Mouse (Mus musculus): ENCODE data around the gene Aoc2. TPM values are rescaled to one million over a fixed set of nuclear protein-coding genes. Genes with fewer than 3 reads are reported as not detected.

Gene Aoc2
- polyA plus RNA-seq, 1 experiment: 1.2 TPM

DNA sequence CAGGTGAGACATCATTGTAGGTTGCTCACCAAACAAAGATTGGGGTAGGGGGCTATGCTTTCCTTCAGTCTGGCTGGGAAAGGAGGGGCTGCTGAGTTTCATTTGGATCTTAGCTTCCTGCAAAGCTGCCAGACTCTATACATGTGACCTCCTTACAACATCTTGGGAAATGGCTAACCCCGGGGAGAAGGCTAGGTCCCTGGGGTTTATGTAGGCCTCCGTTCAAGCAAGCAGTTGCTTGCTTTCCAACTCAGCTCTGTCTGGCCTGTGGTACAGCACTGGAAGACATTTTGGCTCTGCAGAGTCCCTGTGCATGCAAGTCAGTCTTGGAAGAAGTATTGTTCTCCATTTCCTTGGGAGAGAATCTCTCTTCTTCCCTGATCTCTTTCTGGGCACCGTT, 7.7 kb downstream of the Aoc2 start:
- Histone ChIP-seq H3K79me2 (ENCODE audit: control insufficient read depth, insufficient read depth) (no peaks in the 10 kb centered on the region), H3K36me3 (ENCODE audit: control insufficient read depth, insufficient read depth) (no peaks in the 10 kb centered on the region), H3K27me3 (ENCODE audit: control insufficient read depth, insufficient read depth, insufficient read length) (no peaks in the 10 kb centered on the region), H3K79me3 (ENCODE audit: low read depth) (no peaks in the 10 kb centered on the region), H3K4me3 (ENCODE audit: insufficient read depth, poor library complexity, severe bottlenecking) (no peak overlapping the region), H3ac (ENCODE audit: control insufficient read depth, insufficient read length, low read depth) (no peak overlapping the region)
- TF ChIP-seq CTCF (IDR thresholded peaks at IDR 0.05; ENCODE audit: control insufficient read depth, insufficient read depth, insufficient read length) (no peak), CEBPB (IDR thresholded peaks at IDR 0.05; ENCODE audit: low read depth) (no peak), MYOD1 (IDR thresholded peaks at IDR 0.05; ENCODE audit: control insufficient read depth, insufficient read length, low read depth) (no peak), FOSL1 (IDR thresholded peaks at IDR 0.05; ENCODE audit: insufficient read depth, low read length, poor library complexity, severe bottlenecking) (no peak), MAX (IDR thresholded peaks at IDR 0.05) (no peak), MYOG (IDR thresholded peaks at IDR 0.05; ENCODE audit: control insufficient read depth, extremely low read depth, insufficient read length) (no peak), USF1 (IDR thresholded peaks at IDR 0.05; ENCODE audit: low read depth) (no peak)

DNA sequence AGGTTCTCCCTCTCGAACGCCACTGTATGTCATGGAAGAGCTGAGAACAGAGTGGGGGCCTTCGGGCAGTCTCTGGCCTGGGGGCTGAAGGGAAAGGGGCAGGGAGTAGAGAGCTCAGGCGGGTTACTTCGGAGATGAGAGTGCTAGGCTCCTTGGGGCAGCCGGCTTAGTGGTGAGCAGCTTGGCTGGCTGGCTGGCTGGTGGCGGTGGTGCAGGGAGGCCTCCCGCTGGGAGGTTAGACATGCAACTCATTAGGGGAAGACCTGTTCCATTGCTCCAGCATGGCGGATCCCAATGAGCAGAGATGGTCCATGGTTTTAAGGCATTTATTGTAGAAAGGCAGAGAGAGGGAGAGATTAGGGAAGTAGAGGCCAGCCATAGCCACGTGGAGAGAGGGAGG, 9.2 kb downstream of the Aoc2 start:
- no peak overlapping the region for H3K4me3 ChIP-seq (ENCODE audit: insufficient read depth, poor library complexity, severe bottlenecking)
- no peaks in the 10 kb centered on the region for H3K27me3 ChIP-seq (ENCODE audit: control insufficient read depth, insufficient read depth, insufficient read length)
- H3K36me3 ChIP-seq (ENCODE audit: control insufficient read depth, insufficient read depth): no peaks in the 10 kb centered on the region
- no peaks in the 10 kb centered on the region for H3K79me2 ChIP-seq (ENCODE audit: control insufficient read depth, insufficient read depth)
- no peak overlapping the region for H3ac ChIP-seq (ENCODE audit: control insufficient read depth, insufficient read length, low read depth)
- H3K79me3 ChIP-seq (ENCODE audit: low read depth): no peaks in the 10 kb centered on the region
- TF ChIP-seq MYOD1 (IDR thresholded peaks at IDR 0.05; ENCODE audit: control insufficient read depth, insufficient read length, low read depth): no peak

DNA sequence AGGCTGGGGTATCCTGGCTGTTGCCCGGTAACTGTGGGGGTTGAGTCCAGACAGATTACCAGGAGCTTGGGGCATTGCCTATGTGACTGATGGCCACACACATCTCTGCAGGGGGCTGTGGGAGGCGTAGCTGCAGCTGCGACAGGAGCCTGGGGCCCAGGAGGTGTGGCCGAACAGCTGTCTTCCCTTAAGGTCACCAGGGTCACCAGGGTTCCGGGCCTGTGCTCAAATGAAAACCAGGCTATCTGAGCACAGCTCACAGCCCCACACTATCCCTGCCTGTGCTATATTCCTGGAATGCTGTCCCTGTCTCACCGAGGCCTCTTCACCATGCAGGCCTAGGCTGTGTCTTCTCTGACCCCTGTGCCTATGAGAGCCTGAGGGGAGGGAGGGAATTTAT, 9.7 kb downstream of the Aoc2 start:
- H3ac ChIP-seq (ENCODE audit: control insufficient read depth, insufficient read length, low read depth): no peak overlapping the region
- no peaks in the 10 kb centered on the region for H3K36me3 ChIP-seq (ENCODE audit: control insufficient read depth, insufficient read depth)
- H3K27me3 ChIP-seq (ENCODE audit: control insufficient read depth, insufficient read depth, insufficient read length): no peaks in the 10 kb centered on the region
- no peaks in the 10 kb centered on the region for H3K79me3 ChIP-seq (ENCODE audit: low read depth)
- TF ChIP-seq USF1 (IDR thresholded peaks at IDR 0.05; ENCODE audit: low read depth) (no peak), MYOD1 (IDR thresholded peaks at IDR 0.05; ENCODE audit: control insufficient read depth, insufficient read length, low read depth) (no peak), CTCF (IDR thresholded peaks at IDR 0.05; ENCODE audit: control insufficient read depth, insufficient read depth, insufficient read length) (no peak), CEBPB (IDR thresholded peaks at IDR 0.05; ENCODE audit: low read depth) (no peak), MYOG (IDR thresholded peaks at IDR 0.05; ENCODE audit: control insufficient read depth, extremely low read depth, insufficient read length) (no peak), FOSL1 (IDR thresholded peaks at IDR 0.05; ENCODE audit: insufficient read depth, low read length, poor library complexity, severe bottlenecking) (no peak), MAX (IDR thresholded peaks at IDR 0.05) (no peak)
- no peaks in the 10 kb centered on the region for H3K79me2 ChIP-seq (ENCODE audit: control insufficient read depth, insufficient read depth)
- no peak overlapping the region for H3K4me3 ChIP-seq (ENCODE audit: insufficient read depth, poor library complexity, severe bottlenecking)

DNA sequence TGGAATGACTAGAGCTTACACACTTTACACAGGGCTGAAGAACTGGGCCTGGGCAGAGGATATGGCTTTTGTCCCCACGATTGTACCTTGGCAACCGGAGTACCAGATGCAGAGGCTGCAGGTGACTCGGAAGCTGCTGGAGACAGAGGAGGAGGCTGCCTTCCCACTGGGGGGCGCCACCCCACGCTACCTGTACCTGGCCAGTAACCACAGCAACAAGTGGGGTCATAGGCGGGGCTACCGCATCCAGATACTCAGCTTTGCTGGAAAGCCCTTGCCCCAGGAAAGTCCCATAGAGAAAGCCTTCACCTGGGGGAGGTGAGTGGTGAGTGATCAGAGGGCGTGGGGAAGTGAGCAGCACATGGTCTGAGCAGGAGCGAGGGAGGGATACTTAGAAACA, 10.8 kb downstream of the Aoc2 start:
- H3K27me3 ChIP-seq (ENCODE audit: control insufficient read depth, insufficient read depth, insufficient read length): no peaks in the 10 kb centered on the region
- TF ChIP-seq CTCF (IDR thresholded peaks at IDR 0.05; ENCODE audit: control insufficient read depth, insufficient read depth, insufficient read length): no peak
- TF ChIP-seq FOSL1 (IDR thresholded peaks at IDR 0.05; ENCODE audit: insufficient read depth, low read length, poor library complexity, severe bottlenecking): no peak
- no peaks in the 10 kb centered on the region for H3K79me2 ChIP-seq (ENCODE audit: control insufficient read depth, insufficient read depth)
- H3K4me3 ChIP-seq (ENCODE audit: insufficient read depth, poor library complexity, severe bottlenecking): no peak overlapping the region
- H3ac ChIP-seq (ENCODE audit: control insufficient read depth, insufficient read length, low read depth): no peak overlapping the region
- H3K36me3 ChIP-seq (ENCODE audit: control insufficient read depth, insufficient read depth): no peaks in the 10 kb centered on the region
- H3K79me3 ChIP-seq (ENCODE audit: low read depth): no peaks in the 10 kb centered on the region

DNA sequence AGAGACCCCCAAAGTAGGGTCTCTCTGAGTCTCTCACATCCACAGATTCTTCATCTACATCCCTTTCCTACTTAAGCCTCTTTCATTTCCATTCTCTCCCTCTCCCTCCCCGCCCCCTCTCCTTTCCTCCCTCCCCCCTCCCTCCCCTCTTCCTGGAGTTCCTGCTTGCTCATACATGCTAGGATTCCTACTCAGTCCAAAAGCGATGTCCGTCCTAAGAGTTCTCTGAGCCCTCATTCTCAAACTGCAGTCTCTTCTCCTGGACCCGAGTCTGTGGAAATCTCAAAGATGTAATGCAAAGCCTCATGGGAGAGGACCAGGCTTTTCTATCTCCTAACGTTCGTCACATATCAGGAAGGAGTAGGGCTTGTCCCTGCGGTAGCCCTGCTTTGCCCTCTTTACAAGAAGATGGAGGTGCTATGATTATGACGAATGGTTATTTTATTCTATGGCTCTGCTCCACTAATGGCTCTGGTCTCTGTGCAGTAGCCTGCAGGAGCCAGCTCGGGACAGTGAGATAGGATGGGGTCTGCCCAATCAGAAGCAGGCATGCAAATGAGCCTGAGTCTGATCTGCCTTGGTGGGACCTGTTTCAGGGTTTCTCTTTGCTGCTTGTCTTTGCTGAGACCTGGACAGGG, 13.4 kb downstream of the Aoc2 start:
- Histone ChIP-seq H3K79me2 (ENCODE audit: control insufficient read depth, insufficient read depth) (no peaks in the 10 kb centered on the region), H3K36me3 (ENCODE audit: control insufficient read depth, insufficient read depth) (no peaks in the 10 kb centered on the region), H3ac (ENCODE audit: control insufficient read depth, insufficient read length, low read depth) (peak overlapping the region; percentile 18), H3K79me3 (ENCODE audit: low read depth) (no peaks in the 10 kb centered on the region), H3K27me3 (ENCODE audit: control insufficient read depth, insufficient read depth, insufficient read length) (peaks cover 4% of the 10 kb centered on the region), H3K4me3 (ENCODE audit: insufficient read depth, poor library complexity, severe bottlenecking) (no peak overlapping the region)
- TF ChIP-seq CEBPB (IDR thresholded peaks at IDR 0.05; ENCODE audit: low read depth): no peak
- no peak for TF ChIP-seq USF1 (IDR thresholded peaks at IDR 0.05; ENCODE audit: low read depth)
- no peak for TF ChIP-seq FOSL1 (IDR thresholded peaks at IDR 0.05; ENCODE audit: insufficient read depth, low read length, poor library complexity, severe bottlenecking)
- TF ChIP-seq MAX (IDR thresholded peaks at IDR 0.05): no peak
- no peak for TF ChIP-seq MYOG (IDR thresholded peaks at IDR 0.05; ENCODE audit: control insufficient read depth, extremely low read depth, insufficient read length)
- no peak for TF ChIP-seq CTCF (IDR thresholded peaks at IDR 0.05; ENCODE audit: control insufficient read depth, insufficient read depth, insufficient read length)
- no peak for TF ChIP-seq MYOD1 (IDR thresholded peaks at IDR 0.05; ENCODE audit: control insufficient read depth, insufficient read length, low read depth)

DNA sequence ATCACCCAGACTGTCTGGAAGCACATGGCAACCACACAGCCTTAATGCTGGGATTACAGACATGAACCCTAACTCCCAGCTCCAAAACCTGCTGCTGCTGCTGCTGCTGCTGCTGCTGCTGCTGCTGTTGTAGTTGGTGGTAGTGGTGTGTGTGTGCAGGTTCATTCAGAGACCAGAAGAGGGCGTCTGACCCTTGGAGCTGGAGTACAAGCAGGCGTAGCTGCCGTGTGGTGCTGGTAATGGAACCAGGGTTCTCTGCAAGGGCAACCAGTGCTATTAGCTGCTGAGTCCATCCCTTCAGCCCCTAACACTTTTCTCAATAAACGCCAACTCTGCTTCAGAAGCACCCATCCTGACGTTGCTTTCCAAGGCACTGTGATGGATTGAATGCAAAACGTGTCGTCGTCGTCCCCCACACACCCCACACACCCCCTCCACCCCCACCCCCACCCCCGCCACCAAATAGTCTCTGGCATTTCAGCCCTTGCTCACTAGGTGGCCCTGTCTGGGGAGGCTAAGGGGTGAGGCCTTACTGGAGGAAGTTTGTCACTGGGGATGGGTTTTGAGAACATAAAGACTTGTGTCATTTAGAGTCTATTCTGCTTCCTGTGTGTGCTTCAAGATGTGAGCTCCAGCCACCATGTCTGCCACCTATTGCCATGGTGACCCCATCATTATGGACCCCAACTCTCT, 22.4 kb downstream of the Aoc2 start:
- Histone ChIP-seq H3K4me3 (ENCODE audit: insufficient read depth, poor library complexity, severe bottlenecking) (no peak overlapping the region), H3K27me3 (ENCODE audit: control insufficient read depth, insufficient read depth, insufficient read length) (peaks cover 11% of the 10 kb centered on the region), H3K79me2 (ENCODE audit: control insufficient read depth, insufficient read depth) (no peaks in the 10 kb centered on the region), H3K36me3 (ENCODE audit: control insufficient read depth, insufficient read depth) (no peaks in the 10 kb centered on the region), H3ac (ENCODE audit: control insufficient read depth, insufficient read length, low read depth) (no peak overlapping the region), H3K79me3 (ENCODE audit: low read depth) (no peaks in the 10 kb centered on the region)
- TF ChIP-seq USF1 (IDR thresholded peaks at IDR 0.05; ENCODE audit: low read depth): no peak
- no peak for TF ChIP-seq CTCF (IDR thresholded peaks at IDR 0.05; ENCODE audit: control insufficient read depth, insufficient read depth, insufficient read length)
- TF ChIP-seq MAX (IDR thresholded peaks at IDR 0.05): no peak
- no peak for TF ChIP-seq MYOD1 (IDR thresholded peaks at IDR 0.05; ENCODE audit: control insufficient read depth, insufficient read length, low read depth)
- no peak for TF ChIP-seq CEBPB (IDR thresholded peaks at IDR 0.05; ENCODE audit: low read depth)
- TF ChIP-seq FOSL1 (IDR thresholded peaks at IDR 0.05; ENCODE audit: insufficient read depth, low read length, poor library complexity, severe bottlenecking): no peak
- no peak for TF ChIP-seq MYOG (IDR thresholded peaks at IDR 0.05; ENCODE audit: control insufficient read depth, extremely low read depth, insufficient read length)
